Mouse (Mus musculus): ENCODE measurements around the gene A730061H03Rik. TPM values are rescaled to one million over a fixed set of nuclear protein-coding genes. Genes with fewer than 3 reads are reported as not detected.

Gene A730061H03Rik
- polyA plus RNA-seq, 1 experiment from 2014 or later, result 1.2 TPM

- H3K27me3 ChIP-seq (ENCODE audit: control insufficient read depth, insufficient read depth, low read length), result peaks cover 12% of the 10 kb centered on the region; the same call in 1 of the 2 replicates
- 16% methylated on average over 8 of the region's 8 CpGs for WGBS
Measured at GRCm38 (mm10) chr14:55524785-55525184, 35.4 kb downstream of the A730061H03Rik start, which contains the start of gene Nrl. TSS of gene Nrl (minus strand) at chr14:55524981.

GRCm38 (mm10) chr14:55524062-55524461, 36.1 kb downstream of the A730061H03Rik start:
- Histone ChIP-seq H3K27ac (ENCODE audit: low read length) (no peak overlapping the region), H3K9me3 (ENCODE audit: control insufficient read depth, low read depth, low read length) (no peaks in the 10 kb centered on the region), H3K4me3 (ENCODE audit: low read depth, low read length) (no peak overlapping the region), H3K4me2 (replicated peaks; ENCODE audit: low read depth, low read length) (no peak overlapping the region), H3K27me3 (ENCODE audit: control insufficient read depth, insufficient read depth, low read length) (peaks cover 16% of the 10 kb centered on the region; the same call in 1 of the 2 replicates), H3K36me3 (ENCODE audit: control insufficient read depth, insufficient read depth, low read length) (no peaks in the 10 kb centered on the region), H3K9ac (replicated peaks; ENCODE audit: low read depth, low read length) (no peak overlapping the region), H3K4me1 (ENCODE audit: control insufficient read depth, insufficient read depth, low read length) (peaks cover 2% of the 10 kb centered on the region; the same call in 1 of the 2 replicates)
- ATAC-seq (ENCODE audit: insufficient number of reproducible peaks, insufficient read depth, low FRiP score, low read depth), result no peak
- 44% methylated on average over 4 of the region's 4 CpGs for WGBS

More at GRCm38 (mm10) chr14:55524785-55525184, 35.4 kb downstream of the A730061H03Rik start, which contains the start of gene Nrl:
- Histone ChIP-seq H3K36me3 (ENCODE audit: control insufficient read depth, insufficient read depth, low read length) (no peaks in the 10 kb centered on the region), H3K4me2 (replicated peaks; ENCODE audit: low read depth, low read length) (no peak within 1 kb of the TSS), H3K9ac (replicated peaks; ENCODE audit: low read depth, low read length) (no peak within 1 kb of the TSS), H3K9me3 (ENCODE audit: control insufficient read depth, low read depth, low read length) (no peaks in the 10 kb centered on the region), H3K4me1 (ENCODE audit: control insufficient read depth, insufficient read depth, low read length) (peaks cover 2% of the 10 kb centered on the region; the same call in 1 of the 2 replicates), H3K27ac (ENCODE audit: low read length) (no peak within 1 kb of the TSS), H3K4me3 (ENCODE audit: low read depth, low read length) (no peak within 1 kb of the TSS)
- no peak for ATAC-seq (ENCODE audit: insufficient number of reproducible peaks, insufficient read depth, low FRiP score, low read depth)

DNA sequence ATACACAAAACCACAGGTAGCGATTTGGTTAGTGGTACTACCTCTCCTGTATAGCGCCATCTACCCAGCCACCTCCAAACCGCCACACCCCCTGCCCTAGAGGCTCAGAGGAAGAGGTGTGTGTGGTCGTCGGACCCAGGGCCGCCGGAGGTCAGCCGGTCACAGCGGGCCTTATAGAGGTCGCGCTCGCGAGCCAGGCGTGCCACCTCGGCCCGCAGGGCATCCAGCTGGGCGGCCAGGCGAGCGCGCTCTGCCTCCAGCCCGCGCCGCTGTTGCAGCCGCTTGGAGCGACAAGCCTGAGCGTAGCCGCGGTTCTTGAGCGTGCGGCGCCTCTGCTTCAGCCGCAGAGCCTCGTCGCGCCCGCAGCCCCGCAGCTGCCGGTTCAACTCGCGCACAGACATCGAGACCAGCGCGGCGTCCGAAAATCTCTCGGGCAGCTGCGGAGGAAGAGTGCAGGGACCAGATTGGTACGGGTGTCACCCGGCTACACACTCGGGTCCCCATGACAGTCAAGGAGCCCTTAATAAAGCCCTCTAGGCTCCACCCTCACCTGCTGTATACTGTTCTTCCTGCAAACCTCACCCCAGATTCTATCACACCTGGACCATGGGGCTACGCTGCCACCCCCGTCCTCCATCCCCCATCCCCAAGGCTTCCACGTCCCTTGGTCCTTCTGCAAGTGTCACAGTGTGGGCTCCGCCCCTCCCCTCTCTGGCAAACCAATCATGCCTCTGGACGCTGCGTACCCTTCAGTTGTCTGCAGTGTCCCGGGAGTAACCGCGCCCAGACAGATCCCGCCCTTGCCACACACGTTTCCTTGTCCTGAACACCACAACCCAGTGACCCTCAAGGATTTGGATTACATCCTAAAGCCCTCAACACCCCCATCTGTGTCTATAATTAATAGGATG, 39.5 kb downstream of the A730061H03Rik start:
- peaks cover 16% of the 10 kb centered on the region; the same call in 1 of the 2 replicates for H3K27me3 ChIP-seq (ENCODE audit: control insufficient read depth, insufficient read depth, low read length)
- under 1% methylated on average over 61 of the region's 61 CpGs for WGBS

DNA sequence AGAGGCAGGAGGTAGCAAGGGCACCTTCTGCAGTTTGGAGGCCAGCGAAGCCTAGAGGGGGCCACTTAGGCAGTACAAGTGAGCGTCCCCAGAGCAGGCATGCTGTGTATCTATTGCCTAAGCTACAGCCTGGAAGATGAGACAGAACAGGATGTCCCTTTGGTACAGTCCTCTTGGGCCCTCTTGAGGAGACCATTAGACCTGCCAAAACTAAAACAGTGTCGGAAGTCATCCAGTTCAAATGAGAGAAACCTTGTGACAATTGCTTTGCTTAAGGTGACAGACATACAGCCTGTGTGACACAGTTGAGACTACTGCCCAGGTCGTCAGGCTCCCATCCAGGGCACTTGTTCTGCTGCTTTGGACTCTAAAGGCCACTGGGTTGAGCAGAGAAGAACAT, 40.6 kb downstream of the A730061H03Rik start:
- H3K9me3 ChIP-seq (ENCODE audit: control insufficient read depth, low read depth, low read length), result no peaks in the 10 kb centered on the region
- H3K27me3 ChIP-seq (ENCODE audit: control insufficient read depth, insufficient read depth, low read length), result peaks cover 16% of the 10 kb centered on the region; the same call in 1 of the 2 replicates
- ATAC-seq (ENCODE audit: insufficient number of reproducible peaks, insufficient read depth, low FRiP score, low read depth), result no peak
- H3K4me2 ChIP-seq (replicated peaks; ENCODE audit: low read depth, low read length), result no peak overlapping the region
- H3K36me3 ChIP-seq (ENCODE audit: control insufficient read depth, insufficient read depth, low read length), result no peaks in the 10 kb centered on the region
- no peak overlapping the region for H3K4me3 ChIP-seq (ENCODE audit: low read depth, low read length)
- H3K4me1 ChIP-seq (ENCODE audit: control insufficient read depth, insufficient read depth, low read length), result peaks cover 2% of the 10 kb centered on the region; the same call in 1 of the 2 replicates
- H3K9ac ChIP-seq (replicated peaks; ENCODE audit: low read depth, low read length), result no peak overlapping the region
- WGBS, result 72% methylated on average over 4 of the region's 4 CpGs
- no peak overlapping the region for H3K27ac ChIP-seq (ENCODE audit: low read length)

More for the DNA sequence above, 39.5 kb downstream of the A730061H03Rik start:
- Histone ChIP-seq H3K9ac (replicated peaks; ENCODE audit: low read depth, low read length) (peak overlapping the region; percentile 15; the same call in 1 of the 2 replicates), H3K36me3 (ENCODE audit: control insufficient read depth, insufficient read depth, low read length) (no peaks in the 10 kb centered on the region), H3K4me1 (ENCODE audit: control insufficient read depth, insufficient read depth, low read length) (peaks cover 2% of the 10 kb centered on the region; the same call in 1 of the 2 replicates), H3K27ac (ENCODE audit: low read length) (no peak overlapping the region), H3K4me2 (replicated peaks; ENCODE audit: low read depth, low read length) (peak overlapping the region; percentile 85), H3K9me3 (ENCODE audit: control insufficient read depth, low read depth, low read length) (no peaks in the 10 kb centered on the region), H3K4me3 (ENCODE audit: low read depth, low read length) (peak overlapping the region; percentile 40)
- 0 out of 2 replicates have a peak, but pooled peaks have one; percentile 38 for ATAC-seq (ENCODE audit: insufficient number of reproducible peaks, insufficient read depth, low FRiP score, low read depth)

- Histone ChIP-seq H3K4me2 (replicated peaks; ENCODE audit: low read depth, low read length) (no peak overlapping the region), H3K9ac (replicated peaks; ENCODE audit: low read depth, low read length) (no peak overlapping the region), H3K4me1 (ENCODE audit: control insufficient read depth, insufficient read depth, low read length) (peaks cover 2% of the 10 kb centered on the region; the same call in 1 of the 2 replicates), H3K27me3 (ENCODE audit: control insufficient read depth, insufficient read depth, low read length) (peaks cover 16% of the 10 kb centered on the region; the same call in 1 of the 2 replicates), H3K27ac (ENCODE audit: low read length) (no peak overlapping the region), H3K9me3 (ENCODE audit: control insufficient read depth, low read depth, low read length) (no peaks in the 10 kb centered on the region), H3K4me3 (ENCODE audit: low read depth, low read length) (no peak overlapping the region), H3K36me3 (ENCODE audit: control insufficient read depth, insufficient read depth, low read length) (no peaks in the 10 kb centered on the region)
- ATAC-seq (ENCODE audit: insufficient number of reproducible peaks, insufficient read depth, low FRiP score, low read depth), result no peak
- WGBS, result 44% methylated on average over 2 of the region's 2 CpGs
Measured at GRCm38 (mm10) chr14:55518897-55519296, 41.3 kb downstream of the A730061H03Rik start.

GRCm38 (mm10) chr14:55515846-55516245, 44.4 kb downstream of the A730061H03Rik start:
- no peak for ATAC-seq (ENCODE audit: insufficient number of reproducible peaks, insufficient read depth, low FRiP score, low read depth)
- WGBS, result 88% methylated on average over 4 of the region's 4 CpGs
- Histone ChIP-seq H3K4me1 (ENCODE audit: control insufficient read depth, insufficient read depth, low read length) (peaks cover 2% of the 10 kb centered on the region; the same call in 1 of the 2 replicates), H3K4me3 (ENCODE audit: low read depth, low read length) (no peak overlapping the region), H3K9ac (replicated peaks; ENCODE audit: low read depth, low read length) (no peak overlapping the region), H3K27me3 (ENCODE audit: control insufficient read depth, insufficient read depth, low read length) (peaks cover 10% of the 10 kb centered on the region; the same call in 1 of the 2 replicates), H3K36me3 (ENCODE audit: control insufficient read depth, insufficient read depth, low read length) (no peaks in the 10 kb centered on the region), H3K9me3 (ENCODE audit: control insufficient read depth, low read depth, low read length) (no peaks in the 10 kb centered on the region), H3K27ac (ENCODE audit: low read length) (no peak overlapping the region), H3K4me2 (replicated peaks; ENCODE audit: low read depth, low read length) (no peak overlapping the region)

DNA sequence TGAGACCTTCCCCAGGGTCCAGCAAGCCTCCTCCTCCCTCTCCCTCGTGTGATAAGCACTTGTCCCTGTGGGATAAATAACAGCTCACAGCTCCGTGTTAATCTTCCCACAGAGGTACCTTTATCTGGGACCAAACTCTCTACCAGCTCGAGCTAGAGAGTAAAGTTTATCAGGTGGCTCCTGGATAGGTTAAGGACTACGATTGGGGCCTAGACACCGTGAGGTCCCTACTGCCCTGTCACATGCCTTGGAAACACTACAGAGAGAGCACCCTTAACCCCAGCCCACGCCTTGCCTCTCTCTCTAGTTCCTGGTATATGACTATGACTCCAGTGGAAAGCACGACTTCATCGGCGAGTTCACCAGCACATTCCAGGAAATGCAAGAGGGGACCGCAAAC, 46.3 kb downstream of the A730061H03Rik start:
- H3K4me2 ChIP-seq (replicated peaks; ENCODE audit: low read depth, low read length), result no peak overlapping the region
- no peaks in the 10 kb centered on the region for H3K4me1 ChIP-seq (ENCODE audit: control insufficient read depth, insufficient read depth, low read length)
- H3K4me3 ChIP-seq (ENCODE audit: low read depth, low read length), result no peak overlapping the region
- 60% methylated on average over 10 of the region's 10 CpGs for WGBS
- no peaks in the 10 kb centered on the region for H3K9me3 ChIP-seq (ENCODE audit: control insufficient read depth, low read depth, low read length)
- H3K9ac ChIP-seq (replicated peaks; ENCODE audit: low read depth, low read length), result no peak overlapping the region
- no peaks in the 10 kb centered on the region for H3K36me3 ChIP-seq (ENCODE audit: control insufficient read depth, insufficient read depth, low read length)
- 0 out of 2 replicates have a peak, but pooled peaks cover 5% of the 10 kb centered on the region for H3K27me3 ChIP-seq (ENCODE audit: control insufficient read depth, insufficient read depth, low read length)
- no peak overlapping the region for H3K27ac ChIP-seq (ENCODE audit: low read length)
- no peak for ATAC-seq (ENCODE audit: insufficient number of reproducible peaks, insufficient read depth, low FRiP score, low read depth)

- 0 out of 2 replicates have a peak, but pooled peaks have one; percentile 15 for ATAC-seq (ENCODE audit: insufficient number of reproducible peaks, insufficient read depth, low FRiP score, low read depth)
- whole genome bisulfite sequencing, result 54% methylated on average over 7 of the region's 7 CpGs
Measured at GRCm38 (mm10) chr14:55511037-55511436, 49.2 kb downstream of the A730061H03Rik start.

More at GRCm38 (mm10) chr14:55511037-55511436, 49.2 kb downstream of the A730061H03Rik start:
- no peak overlapping the region for H3K4me2 ChIP-seq (replicated peaks; ENCODE audit: low read depth, low read length)
- no peak overlapping the region for H3K27ac ChIP-seq (ENCODE audit: low read length)
- no peak overlapping the region for H3K9ac ChIP-seq (replicated peaks; ENCODE audit: low read depth, low read length)
- H3K9me3 ChIP-seq (ENCODE audit: control insufficient read depth, low read depth, low read length), result no peaks in the 10 kb centered on the region
- no peak overlapping the region for H3K4me3 ChIP-seq (ENCODE audit: low read depth, low read length)
- H3K27me3 ChIP-seq (ENCODE audit: control insufficient read depth, insufficient read depth, low read length), result 0 out of 2 replicates have a peak, but pooled peaks cover 5% of the 10 kb centered on the region
- H3K4me1 ChIP-seq (ENCODE audit: control insufficient read depth, insufficient read depth, low read length), result no peaks in the 10 kb centered on the region
- no peaks in the 10 kb centered on the region for H3K36me3 ChIP-seq (ENCODE audit: control insufficient read depth, insufficient read depth, low read length)
